Mouse (Mus musculus): ENCODE measurements around the gene Pcif1. TPM values are rescaled to one million over a fixed set of nuclear protein-coding genes. Genes with fewer than 3 reads are reported as not detected.
A peak's percentile ranks its signal among the peaks of the same experiment; 100 is the strongest.
"Not testable (repeated sequence)": the region's sequence is repeated elsewhere in the genome, so short reads cannot be mapped to it uniquely, and the experiment has no call there.

Gene Pcif1
- total RNA-seq, 2 experiments from 2014 or later, result 31.2 to 34.3 TPM

- no peak for DNase-seq
These were observed 12.2 kb upstream of the Pcif1 start for GRCm38 (mm10) chr2:164866741-164867551.

- no peak for DNase-seq
These were observed 11.5 kb upstream of the Pcif1 start for GRCm38 (mm10) chr2:164867566-164867965.

GRCm38 (mm10) chr2:164868491-164868890, 10.6 kb upstream of the Pcif1 start:
- DNase-seq, result no peak

- DNase-seq, result no peak
These were observed 7.4 kb upstream of the Pcif1 start for GRCm38 (mm10) chr2:164871602-164872303.

GRCm38 (mm10) chr2:164873621-164874020, 5.5 kb upstream of the Pcif1 start:
- DNase-seq, result no peak

GRCm38 (mm10) chr2:164874239-164874769, 4.8 kb upstream of the Pcif1 start:
- DNase-seq, result no peak

- not testable (repeated sequence) for DNase-seq
These were observed 3.5 kb upstream of the Pcif1 start for GRCm38 (mm10) chr2:164875648-164876047.

GRCm38 (mm10) chr2:164877376-164878215, 1.5 kb upstream of the Pcif1 start:
- not testable (repeated sequence) for DNase-seq

- peak; percentile 55 for DNase-seq
These were observed 436 bp upstream of the Pcif1 start for GRCm38 (mm10) chr2:164878509-164879227.

- DNase-seq, result peak; percentile 95
These were observed 619 bp downstream of the Pcif1 start for GRCm38 (mm10) chr2:164879568-164880277.

- DNase-seq, result no peak
These were observed 3.5 kb downstream of the Pcif1 start for GRCm38 (mm10) chr2:164882619-164883018.

- DNase-seq, result peak; percentile 87
These were observed 6.7 kb downstream of the Pcif1 start for GRCm38 (mm10) chr2:164885788-164886187.

GRCm38 (mm10) chr2:164886617-164887016, 7.5 kb downstream of the Pcif1 start:
- DNase-seq, result no peak

GRCm38 (mm10) chr2:164888996-164889395, 9.9 kb downstream of the Pcif1 start:
- no peak for DNase-seq

GRCm38 (mm10) chr2:164889960-164890359, 10.9 kb downstream of the Pcif1 start:
- no peak for DNase-seq

GRCm38 (mm10) chr2:164890411-164891049, 11.4 kb downstream of the Pcif1 start:
- no peak for DNase-seq

GRCm38 (mm10) chr2:164891056-164891834, 12.1 kb downstream of the Pcif1 start:
- no peak for DNase-seq

GRCm38 (mm10) chr2:164891908-164892695, 13.0 kb downstream of the Pcif1 start:
- DNase-seq, result peak; percentile 55

All from gastrocnemius, postnatal 10 days (tissue).